Mouse (Mus musculus): ENCODE measurements around the gene Cmss1.

- no peak for TF ChIP-seq CTCF (IDR thresholded peaks at IDR 0.05; ENCODE audit: extremely low read depth, insufficient read length, insufficient replicate concordance, low read depth, low read length)
- no peak for TF ChIP-seq POLR2A (IDR thresholded peaks at IDR 0.05; ENCODE audit: low read depth, low read length)
These were observed 32.8 kb downstream of the Cmss1 start for GRCm38 (mm10) chr16:57573831-57574230.

Data from small intestine, adult 2 months (tissue).